Mouse (Mus musculus): Measurements from ENCODE around the gene Gstp1.
A peak's percentile ranks its signal among the peaks of the same experiment; 100 is the strongest.

Gene Gstp1

GRCm38 (mm10) chr19:4000949-4001525 is 36.7 kb downstream of the Gstp1 start:
- DNase-seq (ENCODE audit: low spot score in 2 of 2): no peak

- peak; percentile 90 to 98 for DNase-seq (ENCODE audit: low spot score in 2 of 2)
Measured at GRCm38 (mm10) chr19:4000119-4000900, 37.5 kb downstream of the Gstp1 start, which contains the start of the genes Nudt8 and Gm49405. Gene Nudt8, plus strand, starts transcription at chr19:4000580. Gene Gm49405, plus strand, starts transcription at chr19:4000626.

DNA sequence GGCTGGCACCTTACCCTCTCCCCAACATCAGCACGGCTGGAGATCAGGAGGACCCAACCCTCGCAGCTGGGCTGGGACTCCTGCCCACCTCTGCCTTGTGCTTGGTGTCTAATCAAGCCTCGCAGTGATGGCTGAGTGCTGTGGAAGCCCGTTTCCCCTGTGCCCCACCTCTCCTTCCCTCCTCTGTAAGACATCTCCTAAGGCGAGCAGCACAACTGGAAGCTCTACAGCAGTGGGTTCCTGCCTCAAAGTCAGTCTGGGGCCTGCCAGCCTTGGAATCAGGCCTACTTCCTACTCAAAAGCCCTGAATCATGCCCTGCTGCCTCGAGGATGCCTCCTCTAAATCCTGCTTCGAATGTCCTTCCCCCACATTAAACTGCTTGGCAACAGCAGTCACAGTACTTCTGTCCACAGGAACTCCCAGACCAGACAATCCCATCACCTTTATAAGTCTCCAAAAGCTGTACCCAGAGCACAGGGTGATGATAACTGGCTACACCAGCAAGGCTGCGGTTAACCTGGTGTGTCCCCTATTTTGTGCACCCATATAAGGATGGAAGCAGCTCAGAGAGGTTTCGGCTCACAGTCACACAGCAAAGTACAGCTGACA is 38.6 kb downstream of the Gstp1 start:
- DNase-seq (ENCODE audit: low spot score in 2 of 2): no peak

- no peak for DNase-seq (ENCODE audit: low spot score in 2 of 2)
Measured at GRCm38 (mm10) chr19:3998335-3998734, 39.5 kb downstream of the Gstp1 start.

- no peak for DNase-seq (ENCODE audit: low spot score in 2 of 2)
Measured at GRCm38 (mm10) chr19:3997231-3997630, 40.6 kb downstream of the Gstp1 start.

DNA sequence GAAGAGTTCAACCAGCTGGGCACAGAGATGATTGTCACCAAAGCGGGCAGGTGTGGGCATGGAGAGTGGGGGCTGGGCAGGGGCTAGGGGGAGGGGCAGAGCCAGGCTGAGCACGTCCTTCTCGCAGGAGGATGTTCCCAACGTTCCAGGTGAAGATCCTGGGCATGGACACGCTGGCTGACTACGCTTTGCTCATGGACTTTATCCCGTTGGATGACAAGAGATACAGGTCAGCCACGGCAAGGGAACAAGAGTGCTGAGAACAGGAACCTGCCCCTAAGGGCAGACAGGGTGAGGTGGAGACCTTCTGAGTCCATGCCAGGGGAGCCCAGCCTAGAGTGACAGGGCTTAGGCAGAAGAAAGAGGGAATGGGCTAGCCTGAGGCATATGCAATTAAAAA is 41.0 kb downstream of the Gstp1 start:
- no peak for DNase-seq (ENCODE audit: low spot score in 2 of 2)

- DNase-seq (ENCODE audit: low spot score in 2 of 2): no peak
Measured at GRCm38 (mm10) chr19:3996106-3996505, 41.7 kb downstream of the Gstp1 start.

DNA sequence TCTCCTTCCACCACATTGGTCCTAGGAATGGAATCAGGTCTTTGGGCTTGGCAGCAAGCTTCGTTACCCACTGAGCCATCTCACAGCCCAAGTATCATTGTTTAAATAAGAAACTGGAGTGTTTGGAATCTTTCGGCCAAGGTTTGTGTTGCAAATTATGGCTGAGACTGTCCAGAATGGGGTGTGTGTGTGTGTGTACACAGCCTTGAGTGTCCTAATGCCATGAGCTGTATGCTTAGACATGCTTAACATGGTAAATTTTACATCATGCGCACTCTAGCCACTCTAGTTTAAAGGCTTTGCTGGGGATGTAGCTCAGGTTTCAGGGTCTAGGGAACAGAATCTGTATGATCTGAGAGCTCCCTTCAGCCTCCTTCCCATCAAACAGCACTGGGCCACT is 42.3 kb downstream of the Gstp1 start:
- no peak for DNase-seq (ENCODE audit: low spot score in 2 of 2)

DNA sequence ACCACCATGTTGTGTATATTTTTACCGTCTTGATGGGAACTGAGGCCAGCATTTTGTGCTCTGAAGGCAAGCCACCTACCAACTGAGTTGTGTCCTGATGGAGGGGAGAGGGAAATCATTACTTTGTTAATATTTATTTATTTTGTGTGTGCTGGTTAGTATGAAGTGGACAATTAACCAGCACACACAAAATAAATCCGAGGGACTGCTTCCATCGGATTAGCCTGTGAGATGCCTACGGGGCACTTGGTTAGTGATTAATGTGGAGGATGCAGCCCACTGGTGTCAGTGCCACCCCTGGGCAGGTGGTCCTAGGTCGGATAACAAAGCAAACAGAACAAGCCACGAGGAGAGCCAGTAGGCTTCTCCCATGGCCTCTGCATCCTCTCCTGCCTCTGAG is 42.9 kb downstream of the Gstp1 start:
- DNase-seq (ENCODE audit: low spot score in 2 of 2): no peak

- no peak for DNase-seq (ENCODE audit: low spot score in 2 of 2)
Measured at GRCm38 (mm10) chr19:3992416-3992815, 45.4 kb downstream of the Gstp1 start, which contains the start of gene Tbx10. Gene Tbx10, plus strand, starts transcription at chr19:3992752.

GRCm38 (mm10) chr19:3991966-3992365 is 45.8 kb downstream of the Gstp1 start:
- DNase-seq (ENCODE audit: low spot score in 2 of 2): no peak

DNA sequence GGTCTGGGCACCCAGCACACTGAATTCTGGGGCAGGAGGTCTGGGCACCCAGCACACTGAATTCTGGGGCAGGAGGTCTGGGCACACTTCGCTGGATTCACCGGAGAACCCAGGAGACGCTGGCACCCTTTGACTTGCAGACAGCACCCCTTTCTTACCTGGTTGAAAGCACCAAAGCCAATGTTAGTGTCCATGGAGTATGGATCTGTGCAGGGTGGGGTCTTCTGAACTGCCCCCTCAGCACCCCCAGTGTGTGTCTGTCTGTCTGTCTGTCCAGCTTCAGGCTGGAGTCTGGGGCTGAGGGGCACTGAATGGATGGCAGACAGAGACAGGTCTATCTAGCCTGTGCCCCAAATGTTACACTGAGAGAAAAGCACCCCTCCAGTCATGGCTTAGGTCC is 46.2 kb downstream of the Gstp1 start:
- no peak for DNase-seq (ENCODE audit: low spot score in 2 of 2)

DNA sequence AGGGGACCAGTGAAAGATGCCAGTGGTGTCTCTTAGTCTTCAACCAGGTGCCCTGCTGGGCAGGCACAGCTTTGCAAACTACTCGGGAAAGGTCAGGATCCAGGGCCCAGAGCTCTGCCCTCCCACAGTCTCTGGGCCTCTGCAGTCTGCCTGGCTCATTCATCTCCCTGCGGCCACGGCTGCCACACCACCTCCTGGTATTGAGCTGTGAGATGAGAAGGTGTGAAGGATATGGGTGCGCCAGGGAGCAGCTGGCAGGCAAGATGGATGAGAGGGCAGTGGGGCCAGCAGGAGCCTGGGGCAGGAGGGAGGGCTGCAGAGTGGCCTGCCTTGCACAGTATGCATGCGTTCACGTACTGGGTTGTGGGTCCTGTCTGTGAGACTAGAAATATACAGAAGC is 47.0 kb downstream of the Gstp1 start:
- DNase-seq (ENCODE audit: low spot score in 2 of 2): no peak

DNA sequence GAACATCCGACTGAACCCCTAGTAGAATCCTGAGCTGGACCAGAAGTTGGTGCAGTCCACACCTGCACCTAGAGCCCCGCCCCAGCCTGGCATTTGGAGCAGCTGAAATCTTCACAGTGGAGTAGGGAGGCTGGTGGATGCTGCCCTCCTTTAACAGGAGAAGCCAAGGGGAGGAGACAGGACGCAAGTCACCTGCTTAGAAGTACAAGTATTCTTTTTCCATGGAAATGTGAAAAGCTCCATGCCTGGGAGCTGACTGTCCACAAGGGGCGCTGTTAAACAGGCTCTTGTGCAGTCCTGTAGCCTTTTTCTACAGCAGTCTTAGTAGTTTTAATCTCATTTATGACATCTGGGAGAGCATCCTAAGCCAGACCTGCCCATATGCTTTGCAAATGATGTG is 49.0 kb downstream of the Gstp1 start:
- no peak for DNase-seq (ENCODE audit: low spot score in 2 of 2)

- no peak for DNase-seq (ENCODE audit: low spot score in 2 of 2)
Measured at GRCm38 (mm10) chr19:3988066-3988465, 49.7 kb downstream of the Gstp1 start.

- peak in 1 of 2 experiments; percentile 43 for DNase-seq (ENCODE audit: low spot score in 2 of 2)
Measured at GRCm38 (mm10) chr19:3986334-3986733, 51.5 kb downstream of the Gstp1 start, which contains the start of gene Acy3. Gene Acy3, plus strand, starts transcription at chr19:3986570.
